Mouse (Mus musculus) activated CD4-positive, CD25-positive, alpha-beta regulatory T cell, adult 4 months (primary cell): ENCODE measurements around the gene Zfp184. TPM values are rescaled to one million over a fixed set of nuclear protein-coding genes. Genes with fewer than 3 reads are reported as not detected.
"Not testable (repeated sequence)": the region's sequence is repeated elsewhere in the genome, so short reads cannot be mapped to it uniquely, and the experiment has no call there.

Experiments used
- ATAC-seq: one replicate; pipeline ENCODE4 v1.8.0; 2017
- polyA plus RNA-seq, 2 experiments: library from polyadenylated mRNA; unstranded; fragments of 100-300 nt; shearing (Covaris generic); gene quantifications; one replicate each; pipeline ENCODE4 v1.2.1; 2017

Gene Zfp184
- not detected for polyA plus RNA-seq

DNA sequence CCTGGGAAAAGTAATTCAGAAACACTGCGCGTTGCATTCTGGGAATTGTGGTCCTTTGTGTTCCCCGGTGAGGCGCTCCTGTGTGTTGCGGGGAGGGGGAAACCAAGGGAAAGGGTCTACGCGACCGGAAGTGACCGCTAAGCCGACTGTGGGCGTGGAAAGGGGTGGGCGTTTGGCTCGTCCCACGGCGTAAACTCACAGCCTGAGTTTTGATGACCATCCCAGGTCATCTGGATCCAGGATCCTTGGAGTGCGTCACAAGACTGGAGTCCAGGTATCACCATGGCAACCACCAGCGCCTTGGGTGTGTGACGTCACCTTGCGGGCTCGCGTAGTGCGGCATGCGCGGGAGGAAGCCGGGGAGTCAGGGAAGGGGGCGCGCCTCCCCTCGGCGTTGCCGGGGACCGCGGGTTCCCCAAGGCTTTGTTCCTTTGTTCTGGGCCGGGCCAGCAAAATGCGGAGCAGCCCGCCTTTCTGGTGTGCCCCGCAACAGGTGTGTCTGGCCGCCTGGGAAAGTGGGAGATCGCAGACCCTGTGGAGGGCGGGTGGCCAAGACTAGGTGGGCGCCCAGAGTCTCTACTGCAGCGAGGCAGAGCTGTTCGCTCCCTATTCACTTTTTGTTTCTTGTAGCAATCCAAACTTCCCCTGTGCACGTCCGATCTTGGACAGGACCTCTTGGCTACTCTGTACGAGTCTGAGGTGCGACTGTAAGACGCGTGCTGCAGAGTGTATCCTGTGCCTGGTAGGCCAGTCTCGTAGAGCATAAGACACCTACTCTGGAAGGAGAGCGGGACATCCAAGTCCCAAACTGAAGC is at the start of gene Zfp184:
TSS of gene Zfp184 (plus strand) at position 169 of the 815 bp plus-strand sequence.
- peak; percentile 45 for ATAC-seq

- ATAC-seq: no peak
Observed at GRCm38 (mm10) chr13:21896549-21897244, 48.2 kb upstream of the Zfp184 start.

- ATAC-seq: no peak
Observed at GRCm38 (mm10) chr13:21897245-21897634, 47.7 kb upstream of the Zfp184 start.

DNA sequence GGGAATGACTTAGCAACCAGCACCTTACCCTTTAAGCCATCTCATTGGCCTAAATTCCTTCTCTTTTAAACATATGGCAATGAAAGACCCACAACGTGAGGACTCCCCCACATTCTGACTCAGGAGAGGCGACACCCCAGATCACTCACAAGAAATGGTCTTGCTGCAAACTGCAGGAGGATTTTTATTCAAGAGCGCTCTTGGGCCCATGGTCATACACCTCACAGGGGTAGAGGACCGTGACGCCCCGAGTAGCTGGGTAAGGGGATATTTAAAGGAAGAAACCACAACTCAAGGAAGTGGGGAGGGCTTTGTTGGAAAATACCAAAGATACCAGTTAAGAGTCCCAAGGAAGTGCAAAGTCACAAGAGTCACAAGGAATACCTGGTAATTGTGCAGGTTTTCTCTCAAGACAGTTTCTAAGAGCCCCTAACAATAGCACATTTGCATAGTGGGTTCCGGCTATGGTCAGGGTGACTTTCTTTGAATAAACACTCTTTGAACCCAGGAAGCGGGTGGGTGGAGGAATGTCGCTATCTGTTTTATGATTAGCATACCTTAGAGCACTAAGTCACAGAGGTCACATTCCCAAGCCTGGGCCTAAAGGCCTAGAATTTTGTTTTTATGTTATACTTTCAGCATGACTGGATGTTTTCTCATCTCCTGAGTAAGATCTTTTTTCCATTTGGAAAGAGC is 43.9 kb upstream of the Zfp184 start:
- ATAC-seq: not testable (repeated sequence)

- ATAC-seq: no peak
Observed at GRCm38 (mm10) chr13:21903500-21903899, 41.4 kb upstream of the Zfp184 start.

- not testable (repeated sequence) for ATAC-seq
Observed at GRCm38 (mm10) chr13:21904090-21904489, 40.8 kb upstream of the Zfp184 start.

- ATAC-seq: no peak
Observed at GRCm38 (mm10) chr13:21906301-21906700, 38.6 kb upstream of the Zfp184 start.

- ATAC-seq: no peak
Observed at GRCm38 (mm10) chr13:21906946-21907806, 37.7 kb upstream of the Zfp184 start.

- not testable (repeated sequence) for ATAC-seq
Observed at GRCm38 (mm10) chr13:21907807-21908155, 37.1 kb upstream of the Zfp184 start.

GRCm38 (mm10) chr13:21910735-21911134 is 34.2 kb upstream of the Zfp184 start:
- ATAC-seq: no peak

- ATAC-seq: no peak
Observed at GRCm38 (mm10) chr13:21911147-21911546, 33.7 kb upstream of the Zfp184 start.

DNA sequence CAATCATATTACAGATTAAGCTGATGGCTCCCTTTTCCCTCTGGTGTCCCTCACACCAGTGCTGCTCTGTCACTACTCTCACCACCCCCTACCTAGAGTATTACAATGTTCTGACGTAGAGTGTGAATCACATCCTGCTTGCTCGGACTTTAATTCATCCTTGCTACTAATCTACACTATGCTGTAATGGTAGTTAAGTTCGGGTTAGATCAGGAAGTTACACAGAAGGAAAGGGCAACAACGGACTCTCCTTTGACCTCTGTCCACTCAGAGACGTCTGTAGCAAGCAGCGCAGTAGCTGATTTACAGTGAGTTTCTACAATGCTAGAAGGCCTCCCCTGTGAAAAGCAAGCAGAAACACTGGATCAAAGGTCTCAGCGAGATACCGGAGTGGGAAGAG is 31.0 kb upstream of the Zfp184 start:
- no peak for ATAC-seq

GRCm38 (mm10) chr13:21914599-21914998 is 30.3 kb upstream of the Zfp184 start:
- ATAC-seq: no peak

- ATAC-seq: no peak
Observed at GRCm38 (mm10) chr13:21915487-21915886, 29.4 kb upstream of the Zfp184 start.

DNA sequence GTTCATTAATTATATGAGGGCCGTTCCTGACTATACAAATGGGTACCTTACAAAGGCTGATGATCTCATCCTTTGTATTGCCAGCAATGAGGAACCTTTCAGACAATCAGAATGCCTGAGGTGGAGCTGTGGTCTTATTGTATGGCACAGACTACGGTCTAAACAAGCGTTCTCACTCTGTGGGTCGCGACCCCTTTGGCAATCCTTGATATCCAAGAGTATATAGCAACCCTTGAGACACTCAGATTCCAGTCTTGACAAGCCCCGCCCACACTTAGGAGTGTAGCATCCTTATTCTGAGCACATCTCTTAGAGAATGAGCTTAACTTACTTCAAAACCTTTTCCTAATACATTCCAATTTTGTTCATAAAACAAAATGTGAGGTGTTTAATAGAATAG is 28.8 kb upstream of the Zfp184 start:
- no peak for ATAC-seq

- ATAC-seq: no peak
Observed at GRCm38 (mm10) chr13:21917040-21917439, 27.9 kb upstream of the Zfp184 start.

DNA sequence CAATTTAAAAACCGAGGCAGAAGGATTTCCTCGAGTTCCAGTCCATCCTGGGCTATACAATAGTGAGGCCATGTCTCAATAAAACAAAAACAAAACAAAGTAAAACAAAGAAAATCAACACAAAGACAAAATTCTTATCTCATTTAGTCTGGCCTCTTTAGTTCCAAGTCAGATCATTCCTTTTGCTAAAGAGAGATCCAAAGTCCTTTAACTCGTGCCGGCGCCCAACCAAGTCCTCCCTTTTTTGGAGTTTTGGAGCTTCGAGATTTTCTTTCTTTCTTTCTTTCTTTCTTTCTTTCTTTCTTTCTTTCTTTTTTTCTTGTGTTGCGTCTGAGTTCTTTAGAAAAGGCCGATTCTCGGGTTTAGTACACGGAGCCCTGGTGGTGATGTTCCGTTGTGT is 27.4 kb upstream of the Zfp184 start:
- ATAC-seq: no peak

DNA sequence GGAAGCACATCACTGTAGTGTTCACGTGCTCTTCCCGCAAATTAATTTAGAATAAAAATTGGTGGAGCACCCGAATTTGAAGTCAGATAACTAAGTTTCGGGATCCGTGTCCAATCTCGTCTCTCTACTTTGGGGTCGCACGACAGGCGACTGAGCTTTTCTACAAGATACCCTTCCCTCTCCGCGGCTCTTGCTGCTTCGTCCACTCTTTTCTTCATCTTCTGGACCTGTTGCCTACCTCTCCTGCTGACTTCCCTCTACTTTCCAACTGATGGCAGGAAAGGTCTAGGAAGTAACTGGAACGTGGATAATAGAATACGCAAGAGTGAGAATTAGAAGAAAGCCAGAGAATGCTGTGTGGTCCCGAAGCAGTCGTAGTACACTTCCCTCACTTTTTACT is 26.9 kb upstream of the Zfp184 start:
- ATAC-seq: no peak

DNA sequence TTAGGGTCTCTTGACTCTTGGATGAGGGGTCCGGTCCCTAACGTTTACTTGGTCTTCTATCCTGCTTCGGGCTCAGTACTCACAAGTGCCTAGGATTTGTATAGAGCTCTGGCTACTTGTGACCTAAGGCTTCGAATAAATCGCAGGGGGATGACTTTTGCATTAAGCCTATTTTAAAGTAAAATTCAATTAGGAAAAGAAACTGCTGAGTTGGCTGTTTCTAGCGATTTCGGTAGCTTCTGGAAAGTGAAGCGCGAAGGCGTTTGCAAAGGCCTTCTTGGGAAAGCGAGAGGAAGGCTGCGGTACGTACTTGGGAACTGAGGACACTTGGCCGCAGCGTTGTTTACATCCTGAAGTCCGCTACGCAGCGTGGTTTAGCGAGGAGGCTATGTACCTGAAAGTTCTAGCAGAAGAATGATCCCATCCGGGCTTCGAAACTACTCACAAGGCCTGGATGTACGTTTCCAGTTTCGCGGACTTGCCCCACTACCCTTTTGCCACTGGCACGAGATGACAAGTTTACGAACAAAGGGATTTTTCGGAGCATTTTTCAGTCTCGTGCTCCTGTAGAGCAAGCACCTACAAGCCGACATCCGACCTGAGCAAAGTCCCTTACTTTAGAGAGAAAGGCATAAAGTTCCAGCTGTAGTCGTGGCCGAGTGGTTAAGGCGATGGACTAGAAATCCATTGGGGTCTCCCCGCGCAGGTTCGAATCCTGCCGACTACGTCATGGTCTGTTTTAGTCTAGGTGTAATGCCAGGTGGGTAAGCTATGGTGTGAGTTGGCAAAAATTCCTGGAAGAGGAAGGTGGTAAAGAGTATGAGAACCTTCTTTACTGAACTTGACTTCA is 26.1 kb upstream of the Zfp184 start:
- peak; percentile 23 for ATAC-seq

DNA sequence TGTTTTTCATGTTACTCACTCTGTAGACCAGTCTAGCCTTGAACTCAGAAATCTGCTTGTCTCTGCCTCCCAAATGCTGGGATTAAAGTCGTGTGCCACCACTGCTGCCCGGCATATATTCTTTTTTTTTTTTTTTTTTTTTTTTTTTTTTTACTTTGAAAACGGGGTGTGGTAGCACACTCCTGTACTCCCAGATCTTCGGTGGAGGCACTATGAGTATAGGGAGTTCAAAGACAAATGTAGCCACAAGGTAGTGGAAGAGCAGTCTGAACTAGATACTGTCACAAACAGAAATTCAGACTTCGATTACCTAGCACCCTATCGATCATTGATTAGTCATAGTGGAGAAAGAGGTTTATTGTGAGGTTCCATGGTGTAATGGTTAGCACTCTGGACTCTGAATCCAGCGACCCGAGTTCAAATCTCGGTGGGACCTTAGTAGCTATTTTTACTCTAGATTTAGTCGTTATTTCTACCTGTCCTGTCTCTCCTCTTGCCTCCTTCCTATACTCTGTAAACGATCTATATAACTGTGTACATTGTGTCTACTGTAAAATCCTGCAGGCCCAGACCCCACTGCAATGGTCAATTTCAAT is 25.0 kb upstream of the Zfp184 start:
- ATAC-seq: no peak

- ATAC-seq: no peak
Observed at GRCm38 (mm10) chr13:21920681-21921233, 24.1 kb upstream of the Zfp184 start.
